Mouse (Mus musculus): ENCODE results near the gene Prepl. TPM values are rescaled to one million over a fixed set of nuclear protein-coding genes. Genes with fewer than 3 reads are reported as not detected.

Prepl gene
- total RNA-seq, 2 experiments from 2014 or later = 358 to 385 TPM

- DNase-seq (ENCODE audit: low spot score in 2 of 2) = no peak
- intact Hi-C loops (cut with DNase I) = loop anchor here (5.0 kb wide), 2 partner anchors 44 to 151 kb away; no protein-coding TSS in a partner anchor
These were observed 61.8 kb downstream of the Prepl start, which contains the start of gene Slc3a1 for GRCm38 (mm10) chr17:85028093-85028739. Gene Slc3a1 (plus strand): TSS chr17:85028376.

- DNase-seq (ENCODE audit: low spot score in 2 of 2) = no peak
- intact Hi-C loops (cut with DNase I) = loop anchor here (5.0 kb wide), 2 partner anchors 45 to 150 kb away; no protein-coding TSS in a partner anchor
These were observed 62.8 kb downstream of the Prepl start for GRCm38 (mm10) chr17:85027247-85027646.

GRCm38 (mm10) chr17:85026436-85026835 is 63.6 kb downstream of the Prepl start:
- intact Hi-C loops (cut with DNase I) = loop anchor here (5.0 kb wide), 2 partner anchors 46 to 149 kb away; no protein-coding TSS in a partner anchor
- no peak for DNase-seq (ENCODE audit: low spot score in 2 of 2)

GRCm38 (mm10) chr17:85025151-85025550 is 64.9 kb downstream of the Prepl start:
- intact Hi-C loops (cut with DNase I) = loop anchor here (5.0 kb wide), 2 partner anchors 47 to 148 kb away; no protein-coding TSS in a partner anchor
- DNase-seq (ENCODE audit: low spot score in 2 of 2) = no peak

GRCm38 (mm10) chr17:85024237-85024636 is 65.8 kb downstream of the Prepl start:
- intact Hi-C loops (cut with DNase I) = no loop called here
- DNase-seq (ENCODE audit: low spot score in 2 of 2) = no peak

- intact Hi-C loops (cut with DNase I) = no loop called here
- no peak for DNase-seq (ENCODE audit: low spot score in 2 of 2)
These were observed 66.5 kb downstream of the Prepl start for GRCm38 (mm10) chr17:85023247-85024167.

- intact Hi-C loops (cut with DNase I) = no loop called here
- no peak for DNase-seq (ENCODE audit: low spot score in 2 of 2)
These were observed 69.7 kb downstream of the Prepl start for GRCm38 (mm10) chr17:85020343-85020742.

GRCm38 (mm10) chr17:85018794-85019193 is 71.2 kb downstream of the Prepl start:
- DNase-seq (ENCODE audit: low spot score in 2 of 2) = no peak
- intact Hi-C loops (cut with DNase I) = no loop called here

- intact Hi-C loops (cut with DNase I) = no loop called here
- DNase-seq (ENCODE audit: low spot score in 2 of 2) = no peak
These were observed 71.7 kb downstream of the Prepl start for GRCm38 (mm10) chr17:85018344-85018743.

GRCm38 (mm10) chr17:85014632-85015031 is 75.4 kb downstream of the Prepl start:
- intact Hi-C loops (cut with DNase I) = no loop called here

GRCm38 (mm10) chr17:85013485-85013884 is 76.6 kb downstream of the Prepl start:
- intact Hi-C loops (cut with DNase I) = no loop called here
- DNase-seq (ENCODE audit: low spot score in 2 of 2) = no peak

More at GRCm38 (mm10) chr17:85014632-85015031, 75.4 kb downstream of the Prepl start:
- no peak for DNase-seq (ENCODE audit: low spot score in 2 of 2)

Other genes starting within 250 kb of the Prepl start
- 100 to 1,000 TPM; 146 to 152 TPM for gene Ppm1b, start 133.5 kb downstream of the Prepl start, total RNA-seq (2021)
- under 1 TPM; 0.17 to 0.18 TPM for gene Slc3a1, start 61.9 kb downstream of the Prepl start, total RNA-seq (2021)
- gene Camkmt, start 311 bp upstream of the Prepl start, total RNA-seq (2021) = 1 to 10 TPM; 9.5 to 10.0 TPM

Measured in left cerebral cortex, postnatal 36 days (tissue).